Mouse (Mus musculus) embryonic facial prominence, embryonic 11.5 days (tissue): ENCODE measurements at regions not wholly inside any gene's neighbourhood (a gene's known extent, or its start where the extent isn't known, plus 50 kb on each side); places are given as distances from the start of the nearest gene placed in this dataset.

Source experiments
- ATAC-seq: fragments of 200-750 bp; cut with Nextera tagmentation; replicated peaks from 2 replicates; pipeline ENCODE4 v1.8.0; 2017; ENCODE audit warnings: low read depth; ENCODE audit not compliant: insufficient number of reproducible peaks, low FRiP score, low TSS enrichment
- DNase-seq: peaks from one replicate; pipeline ENCODE4 v3.0.0-alpha.2; 2015; ENCODE audit warnings: low spot score
- H3K27ac ChIP-seq: fragments of 300-500 bp; sonication (generic); replicated peaks from 2 replicates; pipeline ENCODE4 v1.5.1; 2014; ENCODE audit warnings: mild to moderate bottlenecking, low read depth, low read length, control low read depth
- H3K27me3 ChIP-seq: fragments of 300-500 bp; sonication (generic); 2 replicates; pipeline ENCODE4 v1.6.1; 2014; ENCODE audit warnings: mild to moderate bottlenecking, low read length, moderate library complexity, mixed read lengths; ENCODE audit not compliant: control insufficient read depth, insufficient read depth
- H3K36me3 ChIP-seq: fragments of 300-500 bp; sonication (generic); replicated peaks from 2 replicates; pipeline ENCODE4 v1.6.1; 2014; ENCODE audit warnings: low read depth, mild to moderate bottlenecking, low read length, moderate library complexity, mixed read lengths; ENCODE audit not compliant: control insufficient read depth, insufficient read depth
- H3K4me1 ChIP-seq: fragments of 300-500 bp; sonication (generic); 2 replicates; pipeline ENCODE4 v1.6.1; 2014; ENCODE audit warnings: low read length, mixed read lengths; ENCODE audit not compliant: control insufficient read depth, insufficient read depth
- H3K4me2 ChIP-seq: fragments of 300-500 bp; sonication (generic); 2 replicates; pipeline ENCODE4 v1.6.1; 2014; ENCODE audit warnings: low read depth, mild to moderate bottlenecking, control low read depth, low read length, moderate library complexity
- H3K4me3 ChIP-seq: fragments of 300-500 bp; sonication (generic); 2 replicates; pipeline ENCODE4 v1.5.1; 2014; ENCODE audit warnings: low read depth, low read length, control low read depth
- H3K9ac ChIP-seq: fragments of 300-500 bp; sonication (generic); replicated peaks from 2 replicates; pipeline ENCODE4 v1.6.1; 2014; ENCODE audit warnings: mild to moderate bottlenecking, control low read depth, low read length
- H3K9me3 ChIP-seq: fragments of 300-500 bp; sonication (generic); replicated peaks from 2 replicates; pipeline ENCODE4 v1.6.1; 2016; ENCODE audit warnings: mild to moderate bottlenecking, low read length, inconsistent platforms, mixed read lengths; ENCODE audit not compliant: control insufficient read depth
- WGBS: fragments of 180-500 bp; shearing (Covaris S2); extraction: QIAGEN DNeasy Blood & Tissue Kit; methylation state at CpG from one replicate; pipeline ENCODE4 v1.1.7; 2014; 5-methylcytosine and 5-hydroxymethylcytosine counted together

GRCm38 (mm10) chr13:111946811-111947210 is 138.0 kb upstream of the Map3k1 start:
- H3K4me3 ChIP-seq: no peak overlapping the region
- DNase-seq (no peak), ATAC-seq (no peak)
- no peaks in the 10 kb centered on the region for H3K27me3 ChIP-seq
- no peaks in the 10 kb centered on the region for H3K9me3 ChIP-seq
- H3K4me2 ChIP-seq: no peak overlapping the region
- H3K4me1 ChIP-seq: no peaks in the 10 kb centered on the region
- no peak overlapping the region for H3K9ac ChIP-seq
- 90% methylated on average over 8 of the region's 8 CpGs for WGBS
- no peak overlapping the region for H3K27ac ChIP-seq
- H3K36me3 ChIP-seq: no peaks in the 10 kb centered on the region

- no peak overlapping the region for H3K9ac ChIP-seq
- H3K4me1 ChIP-seq: no peaks in the 10 kb centered on the region
- WGBS: 77% methylated on average over 3 of the region's 3 CpGs
- ATAC-seq (no peak), DNase-seq (no peak)
- H3K27me3 ChIP-seq: no peaks in the 10 kb centered on the region
- no peak overlapping the region for H3K27ac ChIP-seq
- H3K4me2 ChIP-seq: no peak overlapping the region
- H3K9me3 ChIP-seq: no peaks in the 10 kb centered on the region
- H3K36me3 ChIP-seq: no peaks in the 10 kb centered on the region
- H3K4me3 ChIP-seq: no peak overlapping the region
These were observed 139.6 kb upstream of the Map3k1 start for GRCm38 (mm10) chr13:111948395-111948794.

GRCm38 (mm10) chr13:111950042-111950441 is 141.2 kb upstream of the Map3k1 start:
- ATAC-seq (no peak), DNase-seq (no peak)
- Histone ChIP-seq H3K9me3 (no peaks in the 10 kb centered on the region), H3K9ac (no peak overlapping the region), H3K4me1 (peaks cover 5% of the 10 kb centered on the region; the same call in 1 of the 2 replicates), H3K4me2 (no peak overlapping the region), H3K27me3 (no peaks in the 10 kb centered on the region), H3K4me3 (no peak overlapping the region), H3K27ac (no peak overlapping the region), H3K36me3 (no peaks in the 10 kb centered on the region)
- WGBS: 97% methylated on average over 1 of the region's 1 CpGs

- DNase-seq (no peak), ATAC-seq (no peak)
- WGBS: 43% methylated on average over 8 of the region's 8 CpGs
- H3K4me1 ChIP-seq: peaks cover 5% of the 10 kb centered on the region; the same call in 1 of the 2 replicates
- no peak overlapping the region for H3K27ac ChIP-seq
- no peaks in the 10 kb centered on the region for H3K27me3 ChIP-seq
- no peaks in the 10 kb centered on the region for H3K9me3 ChIP-seq
- no peak overlapping the region for H3K4me3 ChIP-seq
- no peak overlapping the region for H3K9ac ChIP-seq
- no peak overlapping the region for H3K4me2 ChIP-seq
- no peaks in the 10 kb centered on the region for H3K36me3 ChIP-seq
These were observed 145.2 kb upstream of the Map3k1 start for GRCm38 (mm10) chr13:111953860-111954519.

GRCm38 (mm10) chr13:111954520-111954884 is 145.7 kb upstream of the Map3k1 start:
- Histone ChIP-seq H3K4me3 (no peak overlapping the region), H3K27ac (no peak overlapping the region), H3K9ac (no peak overlapping the region), H3K27me3 (no peaks in the 10 kb centered on the region), H3K4me2 (no peak overlapping the region), H3K4me1 (peaks cover 5% of the 10 kb centered on the region; the same call in 1 of the 2 replicates), H3K36me3 (no peaks in the 10 kb centered on the region), H3K9me3 (no peaks in the 10 kb centered on the region)
- DNase-seq: peak; percentile 35
- no peak for ATAC-seq
- 16% methylated on average over 6 of the region's 6 CpGs for WGBS

- Histone ChIP-seq H3K9ac (no peak overlapping the region), H3K9me3 (no peaks in the 10 kb centered on the region), H3K27me3 (no peaks in the 10 kb centered on the region), H3K36me3 (no peaks in the 10 kb centered on the region), H3K4me1 (peaks cover 5% of the 10 kb centered on the region; the same call in 1 of the 2 replicates), H3K27ac (no peak overlapping the region), H3K4me3 (no peak overlapping the region), H3K4me2 (no peak overlapping the region)
- DNase-seq: no peak
- 82% methylated on average over 3 of the region's 3 CpGs for WGBS
- no peak for ATAC-seq
These were observed 148.3 kb upstream of the Map3k1 start for GRCm38 (mm10) chr13:111957118-111957517.

GRCm38 (mm10) chr13:111957674-111958273 is 149.0 kb upstream of the Map3k1 start:
- Histone ChIP-seq H3K4me2 (no peak overlapping the region), H3K4me3 (no peak overlapping the region), H3K9me3 (no peaks in the 10 kb centered on the region), H3K27ac (no peak overlapping the region), H3K36me3 (no peaks in the 10 kb centered on the region), H3K4me1 (peaks cover 5% of the 10 kb centered on the region; the same call in 1 of the 2 replicates), H3K27me3 (no peaks in the 10 kb centered on the region), H3K9ac (no peak overlapping the region)
- ATAC-seq: no peak
- no peak for DNase-seq
- 89% methylated on average over 11 of the region's 11 CpGs for WGBS

GRCm38 (mm10) chr13:111958421-111958820 is 149.6 kb upstream of the Map3k1 start:
- no peaks in the 10 kb centered on the region for H3K36me3 ChIP-seq
- H3K9ac ChIP-seq: no peak overlapping the region
- H3K27me3 ChIP-seq: no peaks in the 10 kb centered on the region
- 94% methylated on average over 1 of the region's 1 CpGs for whole genome bisulfite sequencing
- no peaks in the 10 kb centered on the region for H3K9me3 ChIP-seq
- H3K4me1 ChIP-seq: peaks cover 5% of the 10 kb centered on the region; the same call in 1 of the 2 replicates
- ATAC-seq (no peak), DNase-seq (no peak)
- no peak overlapping the region for H3K4me2 ChIP-seq
- H3K4me3 ChIP-seq: no peak overlapping the region
- no peak overlapping the region for H3K27ac ChIP-seq
